Mouse (Mus musculus): Measurements from ENCODE around the gene Trpd52l3.

- TF ChIP-seq CTCF (IDR thresholded peaks at IDR 0.05; ENCODE audit: low read depth, low read length) = no peak
- no peak for TF ChIP-seq POLR2A (IDR thresholded peaks at IDR 0.05; ENCODE audit: borderline replicate concordance, low read depth, low read length)
Observed at GRCm38 (mm10) chr19:29955454-29955853, 48.1 kb upstream of the Trpd52l3 start.

All from bone marrow macrophage, adult 2 months (primary cell).